Mouse (Mus musculus): Measurements from ENCODE around the gene Atg4c.

The Atg4c gene

DNA sequence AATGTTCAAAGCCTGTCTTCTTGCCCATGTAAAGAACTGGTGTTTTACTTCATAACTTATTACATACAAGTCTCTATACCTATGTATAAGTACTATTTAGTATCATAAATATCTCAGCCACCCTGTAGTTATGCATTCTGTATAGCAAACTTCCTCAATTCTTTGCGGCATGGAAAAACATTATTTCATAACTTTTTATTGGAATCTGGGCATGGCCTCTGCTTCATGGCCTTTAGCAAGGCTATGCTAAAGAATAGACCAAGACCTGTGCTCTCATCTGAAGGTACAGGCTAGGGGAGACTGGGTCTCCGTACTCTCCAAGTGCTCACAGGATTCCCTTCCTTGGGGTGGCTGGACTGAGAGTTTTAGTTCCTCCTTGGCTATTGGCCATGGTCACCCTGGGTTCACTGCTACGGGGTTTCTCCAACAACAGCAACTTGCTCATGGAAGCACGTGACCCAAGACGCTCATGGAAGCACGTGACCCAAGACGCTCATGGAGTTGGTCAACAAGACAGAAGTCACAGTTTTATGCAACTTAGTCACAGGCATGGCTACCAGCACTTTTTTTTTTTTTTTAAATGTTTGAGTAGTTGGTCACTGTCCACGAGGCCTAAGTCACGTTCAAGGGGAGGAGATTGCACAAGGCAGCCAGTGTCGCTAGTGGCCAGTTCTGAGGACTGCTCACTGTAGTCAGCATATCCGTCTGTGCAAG lies 7.2 kb upstream of the Atg4c start:
- no peak for DNase-seq (ENCODE audit: low spot score in 2 of 2)

DNA sequence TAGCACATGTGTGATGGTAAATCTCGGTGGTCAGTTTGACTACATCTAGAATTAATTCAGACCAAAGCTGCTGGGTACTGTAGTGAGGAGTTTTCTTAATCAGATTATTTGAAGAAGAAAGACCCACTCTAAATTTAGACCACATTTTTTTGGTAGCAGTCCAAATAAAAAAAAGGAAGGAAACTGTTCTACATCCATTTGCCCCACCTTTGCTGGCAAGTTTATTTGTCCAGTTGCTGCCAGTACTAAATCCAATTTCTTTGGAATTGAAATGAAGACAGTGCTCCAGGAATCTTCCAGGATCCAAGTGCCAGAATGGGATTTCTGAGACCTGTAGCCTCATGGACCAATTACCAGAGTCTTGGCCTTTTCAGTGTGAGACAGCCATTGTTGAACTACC lies 1.1 kb upstream of the Atg4c start:
- DNase-seq (ENCODE audit: low spot score in 2 of 2): no peak

DNA sequence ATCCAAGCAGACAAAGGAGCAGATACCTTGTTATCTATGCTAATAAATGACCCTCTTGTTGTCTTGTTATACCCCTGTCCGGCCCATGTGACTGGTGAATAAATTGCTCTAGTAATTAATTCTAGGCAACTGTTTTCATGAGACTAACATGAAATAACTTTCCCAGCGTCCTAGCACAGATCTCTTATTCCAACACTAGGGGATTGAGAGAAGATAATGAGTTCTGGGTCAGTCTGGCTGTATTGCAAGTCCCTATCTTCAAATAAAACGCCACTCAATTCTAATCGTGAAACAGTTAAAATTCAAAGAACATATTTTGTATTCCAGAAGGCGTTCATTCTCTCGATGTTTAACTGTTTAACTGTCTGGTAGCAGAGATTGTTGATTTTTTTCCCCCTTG lies 520 bp upstream of the Atg4c start:
- DNase-seq (ENCODE audit: low spot score in 2 of 2): no peak

DNA sequence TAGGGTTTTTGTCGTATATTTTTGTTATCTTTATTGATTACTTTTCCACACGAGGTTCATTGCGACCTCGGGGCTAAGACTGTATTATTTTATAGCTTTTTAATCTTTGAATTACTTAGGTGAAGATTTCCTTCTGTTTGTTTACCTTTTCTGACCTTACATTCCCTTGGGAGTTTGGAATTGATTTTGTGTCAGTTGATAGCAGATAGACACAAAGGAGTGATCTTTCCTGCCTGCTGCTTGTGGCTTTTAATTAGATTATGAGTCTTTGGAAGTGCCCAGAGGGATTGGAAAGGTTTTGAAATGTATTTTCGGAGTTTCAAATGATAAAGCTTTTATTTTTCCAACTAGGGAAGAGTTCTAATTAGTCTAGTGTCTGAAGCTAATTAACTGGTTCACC lies 1.1 kb downstream of the Atg4c start:
- DNase-seq (ENCODE audit: low spot score in 2 of 2): no peak

DNA sequence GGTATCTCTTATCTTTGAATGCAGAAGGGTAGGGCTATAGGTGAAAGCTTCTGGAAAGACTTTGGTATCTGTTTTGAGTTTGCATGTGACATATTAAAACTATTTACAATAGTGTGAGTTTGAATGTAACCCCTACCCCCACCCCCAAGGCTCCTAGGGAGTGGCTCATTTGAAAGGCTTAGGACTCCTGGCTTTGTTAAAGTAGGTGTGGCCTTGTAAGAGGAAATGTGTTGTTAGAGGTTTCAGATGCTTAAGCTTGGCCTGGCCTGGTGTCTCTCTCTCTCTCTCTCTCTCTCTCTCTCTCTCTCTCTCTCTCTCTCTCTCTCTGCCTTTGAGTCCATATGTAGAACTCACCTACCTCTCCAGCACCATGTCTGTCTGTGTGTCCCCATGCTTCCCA lies 5.0 kb downstream of the Atg4c start:
- no peak for DNase-seq (ENCODE audit: low spot score in 2 of 2)

DNA sequence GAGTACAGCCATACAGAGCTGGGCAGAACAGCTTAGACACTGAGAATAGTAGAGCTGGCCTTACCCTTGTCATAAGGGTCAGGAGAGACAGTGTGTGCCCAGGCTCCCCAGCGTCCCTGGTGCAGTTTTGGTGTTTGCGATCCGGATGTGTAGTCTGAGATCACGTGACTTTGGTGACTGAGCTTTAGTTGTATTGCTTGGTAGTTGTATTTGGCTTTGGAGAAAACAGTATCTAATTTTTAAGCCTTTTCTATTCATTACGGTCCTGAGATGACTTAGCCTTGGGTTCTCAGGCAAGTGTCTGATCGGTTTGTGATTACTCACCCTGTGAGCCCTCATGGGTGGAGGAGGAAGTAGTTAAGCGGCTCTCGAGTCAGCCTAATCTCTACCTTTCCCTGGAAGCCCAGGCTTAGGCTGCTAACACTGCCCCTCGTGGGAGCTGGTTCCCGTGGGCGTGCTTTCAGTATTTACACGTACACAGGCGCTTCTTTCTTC lies 6.1 kb downstream of the Atg4c start:
- peak in 1 of 2 experiments; percentile 34 for DNase-seq (ENCODE audit: low spot score in 2 of 2)

DNA sequence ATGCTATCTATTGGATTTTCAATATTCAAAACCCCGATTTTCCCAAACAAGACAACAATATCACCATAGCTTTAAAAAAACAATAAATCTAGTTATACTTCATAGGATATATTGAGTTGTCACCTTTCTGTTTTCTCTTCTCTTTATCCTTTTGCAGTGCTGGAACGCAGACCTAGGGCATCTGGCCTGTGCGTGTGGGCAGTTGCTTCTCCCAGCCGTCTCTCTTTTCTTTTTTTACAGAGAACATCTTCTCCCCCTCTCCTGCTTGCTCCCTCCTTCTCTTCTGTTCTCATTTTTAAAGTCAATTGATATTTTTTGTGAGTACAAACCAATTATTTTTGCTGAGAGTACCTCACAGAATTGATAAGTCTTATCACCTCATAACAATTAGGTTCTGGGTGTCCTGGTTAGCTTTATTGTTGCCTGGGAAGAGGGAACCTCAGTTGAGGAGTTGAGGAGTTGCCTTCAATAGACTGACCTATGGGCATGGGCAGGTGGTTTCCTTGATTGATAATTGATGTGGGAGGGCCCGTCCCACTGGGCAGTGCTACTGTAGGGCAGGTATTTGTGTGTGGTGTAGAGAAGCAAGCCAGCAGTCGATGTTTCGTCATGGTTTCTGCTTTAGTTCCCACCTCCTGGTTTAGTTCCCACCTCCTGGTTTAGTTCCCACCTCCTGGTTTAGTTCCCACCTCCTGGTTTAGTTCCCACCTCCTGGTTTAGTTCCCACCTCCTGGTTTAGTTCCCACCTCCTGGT lies 6.8 kb downstream of the Atg4c start:
- peak in 1 of 2 experiments; percentile 22 for DNase-seq (ENCODE audit: low spot score in 2 of 2)

DNA sequence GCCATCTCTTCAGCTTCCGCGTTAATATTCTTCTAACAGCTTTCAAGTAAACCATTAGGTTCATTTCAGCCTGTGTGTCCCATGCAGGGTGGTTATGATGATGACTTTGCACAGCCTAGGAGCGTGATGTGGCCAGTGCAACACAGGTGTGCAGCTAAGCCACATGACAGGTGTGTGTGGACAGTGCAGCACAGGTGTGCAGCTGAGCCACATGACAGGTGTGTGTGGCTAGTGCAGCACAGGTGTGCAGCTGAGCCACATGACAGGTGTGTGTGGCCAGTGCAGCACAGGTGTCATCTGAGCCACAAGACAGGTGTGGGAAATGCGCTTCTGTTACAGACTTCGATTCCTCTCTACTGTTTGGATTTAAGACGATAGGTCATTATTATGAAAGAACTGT lies 12.0 kb downstream of the Atg4c start:
- DNase-seq (ENCODE audit: low spot score in 2 of 2): no peak

DNA sequence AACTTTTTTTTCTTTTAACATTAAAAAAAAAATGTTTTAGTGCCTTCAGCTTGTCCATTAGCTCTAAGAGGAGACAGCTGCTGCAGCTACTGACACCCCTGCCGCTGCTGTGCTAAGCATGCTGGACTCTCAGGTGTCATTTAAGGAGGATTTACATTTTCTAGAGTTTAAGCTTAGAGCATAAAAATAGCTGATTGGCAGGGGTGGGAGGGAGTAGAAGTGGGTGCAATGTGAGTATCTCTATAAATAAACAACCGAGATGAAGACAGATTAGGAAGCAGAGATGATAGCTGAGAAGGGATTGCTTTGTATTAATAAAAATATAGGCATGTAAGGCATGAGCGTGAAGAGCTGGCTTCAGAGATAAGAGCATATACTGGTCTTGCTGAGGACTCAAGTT lies 12.6 kb downstream of the Atg4c start:
- DNase-seq (ENCODE audit: low spot score in 2 of 2): no peak

DNA sequence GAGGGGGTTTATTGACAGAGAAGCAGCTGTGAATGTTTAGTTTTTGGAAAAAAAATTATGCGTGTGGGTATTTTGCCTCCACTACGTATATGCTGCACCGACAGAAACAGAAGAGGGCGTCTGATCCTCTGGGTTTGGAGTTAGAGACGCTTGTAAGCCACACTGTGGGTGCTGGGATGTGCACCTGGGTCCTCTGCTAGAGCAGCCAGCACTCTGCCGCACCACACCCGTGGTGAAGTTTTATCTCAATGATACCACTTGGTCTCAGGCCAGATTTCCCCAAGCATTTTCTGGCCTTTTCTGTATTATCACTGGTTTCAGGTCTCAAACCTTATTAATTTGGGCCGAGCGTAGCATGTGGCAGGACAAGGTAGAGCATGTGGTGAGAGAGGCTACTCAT lies 16.4 kb downstream of the Atg4c start:
- no peak for DNase-seq (ENCODE audit: low spot score in 2 of 2)

DNA sequence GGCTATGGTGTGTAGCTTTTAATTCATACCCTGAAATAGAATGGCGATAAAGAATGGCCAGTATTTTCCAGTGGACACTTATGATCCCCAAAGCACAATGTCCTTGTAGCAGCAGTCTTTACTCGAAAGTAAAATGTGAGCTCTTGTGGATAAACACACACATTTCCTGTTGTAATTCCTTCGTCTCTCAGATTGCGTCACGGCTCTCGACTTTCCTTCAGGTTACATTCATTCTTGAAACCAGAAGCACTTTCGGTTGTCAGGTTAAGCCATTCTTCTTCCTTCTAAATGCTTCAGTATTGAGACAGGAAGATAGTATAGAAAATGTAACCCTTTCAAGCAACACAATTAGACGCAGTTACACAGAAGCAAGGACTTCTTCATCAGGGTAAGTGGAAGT lies 17.9 kb downstream of the Atg4c start:
- no peak for DNase-seq (ENCODE audit: low spot score in 2 of 2)

DNA sequence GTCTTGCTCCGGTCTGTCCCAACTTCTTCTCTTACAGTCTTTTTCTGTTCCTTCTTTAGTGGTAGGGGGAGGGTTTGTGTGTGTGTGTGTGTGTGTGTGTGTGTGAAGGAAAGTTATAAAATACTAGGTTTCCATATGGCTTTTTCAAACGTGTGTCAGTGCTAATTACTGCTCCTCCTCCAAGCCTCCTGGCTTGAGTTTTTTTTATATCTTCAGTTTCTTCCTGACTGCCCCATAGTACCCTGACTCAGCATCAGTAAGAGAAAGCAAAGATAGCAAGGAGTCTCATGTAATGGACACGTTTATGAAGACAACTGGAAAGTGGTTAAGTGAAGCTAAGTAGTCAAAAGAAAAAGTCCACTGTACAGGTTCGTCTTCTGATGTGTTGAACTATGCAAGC lies 19.4 kb downstream of the Atg4c start:
- peak in 1 of 2 experiments; percentile 26 for DNase-seq (ENCODE audit: low spot score in 2 of 2)

DNA sequence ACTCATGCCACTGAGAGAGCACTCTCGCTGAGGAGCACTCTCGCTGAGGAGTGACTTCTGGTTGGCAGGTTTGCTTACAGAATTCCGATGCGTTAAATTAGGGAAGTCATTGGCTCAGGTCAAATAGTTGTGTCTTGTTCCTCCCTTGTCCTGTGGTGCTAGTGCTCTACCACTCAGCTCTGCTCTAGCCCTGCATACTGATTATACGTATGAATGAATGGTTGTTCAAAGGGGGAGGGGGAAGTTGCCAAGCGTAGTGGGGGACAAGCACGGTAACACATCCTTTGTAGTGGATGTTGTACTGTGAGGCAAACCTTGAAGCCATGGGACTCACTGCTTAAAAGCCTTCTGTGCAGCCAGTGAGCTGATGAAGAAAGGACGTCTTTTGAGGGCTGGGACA lies 28.5 kb downstream of the Atg4c start:
- DNase-seq (ENCODE audit: low spot score in 2 of 2): no peak

DNA sequence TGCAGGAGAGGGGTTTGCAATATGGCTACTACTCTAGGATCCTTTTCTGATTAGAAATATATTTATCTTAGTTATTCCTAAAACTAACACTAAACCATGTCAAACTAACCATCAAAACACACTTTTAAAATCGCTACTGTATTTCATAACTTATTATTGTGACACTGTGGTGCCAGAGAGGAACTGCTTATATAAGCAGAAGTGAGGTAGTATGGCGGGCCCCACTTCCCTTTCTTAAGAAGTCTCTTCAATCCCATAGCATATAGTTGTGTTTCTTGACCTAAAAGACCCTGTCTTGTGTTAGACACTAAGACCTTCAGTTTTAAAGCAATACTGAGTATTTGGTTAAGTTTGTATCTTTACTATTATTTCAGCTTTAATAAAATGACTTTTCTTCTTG lies 31.1 kb downstream of the Atg4c start:
- no peak for DNase-seq (ENCODE audit: low spot score in 2 of 2)

DNA sequence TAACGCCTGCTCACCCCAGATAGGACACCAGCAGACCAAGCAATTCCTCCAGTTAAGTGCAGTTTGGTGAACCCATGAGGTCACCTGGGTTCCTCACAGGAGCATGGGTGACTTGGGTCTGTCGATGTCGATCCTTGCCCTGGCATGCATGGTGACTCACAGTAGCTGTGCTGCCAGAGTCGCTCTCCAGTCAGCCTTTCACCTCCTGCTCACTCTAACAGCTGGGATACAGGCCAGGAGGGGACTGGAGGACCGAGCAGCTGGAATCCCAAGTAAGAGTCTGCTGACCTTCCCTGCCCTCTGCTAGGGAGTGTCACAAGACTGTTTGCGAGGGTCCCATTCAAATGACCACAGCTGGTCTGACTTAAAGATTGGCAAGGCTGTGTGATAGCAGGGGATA lies 33.5 kb downstream of the Atg4c start:
- DNase-seq (ENCODE audit: low spot score in 2 of 2): no peak

DNA sequence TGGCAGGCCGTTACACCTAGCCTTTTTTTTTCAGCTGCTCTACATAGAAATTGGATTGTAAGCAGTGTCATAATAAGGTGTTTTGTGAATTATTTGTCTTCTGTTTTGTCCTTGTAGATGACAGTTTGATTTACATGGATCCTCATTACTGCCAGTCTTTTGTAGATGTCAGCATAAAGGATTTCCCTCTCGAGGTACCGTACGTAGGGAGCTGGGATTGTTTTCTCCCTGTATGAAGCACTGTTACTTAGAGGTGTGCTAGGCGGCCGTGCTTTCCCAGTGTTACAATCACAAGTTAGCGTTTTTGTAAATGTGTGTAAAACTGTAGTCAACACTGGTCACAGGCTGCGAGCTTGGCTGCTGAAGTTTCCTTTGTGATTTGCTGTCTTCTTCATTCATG lies 35.6 kb downstream of the Atg4c start:
- no peak for DNase-seq (ENCODE audit: low spot score in 2 of 2)

DNA sequence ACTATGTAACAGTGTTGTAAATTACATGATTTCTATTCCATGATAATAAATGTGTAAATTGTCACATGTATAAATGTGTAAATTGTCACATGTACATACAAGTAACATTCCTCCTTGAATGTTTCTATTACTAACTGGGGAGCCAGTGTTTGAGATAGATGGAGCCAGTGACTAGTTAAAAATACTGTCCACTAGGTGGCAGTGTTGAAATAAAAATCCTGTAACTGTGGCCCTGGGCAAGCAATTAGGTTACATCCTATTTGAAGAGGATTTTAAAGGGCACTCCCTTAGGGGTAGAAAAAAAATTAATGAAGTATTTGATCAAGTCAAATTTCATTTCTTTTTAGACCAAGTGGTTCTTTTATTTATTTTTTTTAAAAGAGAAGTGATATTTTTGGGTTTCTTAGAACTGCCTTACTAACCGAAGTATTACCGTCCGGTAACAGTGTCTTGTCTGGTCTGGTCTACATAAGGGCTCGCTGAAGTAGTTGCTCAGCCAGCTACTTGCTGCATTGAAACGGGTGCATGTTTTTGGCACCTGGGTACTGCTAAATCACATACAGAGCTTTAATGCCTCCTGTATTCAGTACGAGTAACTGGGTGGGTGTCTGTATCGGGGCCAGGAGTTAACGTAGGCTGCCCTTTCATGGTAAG lies 41.6 kb downstream of the Atg4c start:
- DNase-seq (ENCODE audit: low spot score in 2 of 2): peak in 1 of 2 experiments; percentile 37

DNA sequence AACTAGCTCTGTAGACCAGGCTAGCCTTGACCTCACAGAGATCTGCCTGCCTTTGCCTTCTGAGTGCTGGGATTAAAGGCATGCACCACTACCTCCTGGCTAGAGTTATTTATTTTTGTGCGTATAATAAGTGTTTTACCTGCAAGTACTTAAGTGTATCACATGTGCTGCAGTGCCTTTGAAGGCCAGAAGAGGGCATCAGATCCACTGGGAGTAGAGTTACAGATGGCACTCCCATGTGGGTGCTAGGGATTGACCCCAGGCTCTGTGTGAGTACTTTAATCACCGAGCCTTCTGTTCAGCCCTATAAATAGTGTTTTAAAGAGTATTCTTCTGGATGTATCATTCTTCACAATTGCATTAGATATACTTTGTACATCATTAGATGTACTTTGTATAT lies 44.6 kb downstream of the Atg4c start:
- DNase-seq (ENCODE audit: low spot score in 2 of 2): no peak

DNA sequence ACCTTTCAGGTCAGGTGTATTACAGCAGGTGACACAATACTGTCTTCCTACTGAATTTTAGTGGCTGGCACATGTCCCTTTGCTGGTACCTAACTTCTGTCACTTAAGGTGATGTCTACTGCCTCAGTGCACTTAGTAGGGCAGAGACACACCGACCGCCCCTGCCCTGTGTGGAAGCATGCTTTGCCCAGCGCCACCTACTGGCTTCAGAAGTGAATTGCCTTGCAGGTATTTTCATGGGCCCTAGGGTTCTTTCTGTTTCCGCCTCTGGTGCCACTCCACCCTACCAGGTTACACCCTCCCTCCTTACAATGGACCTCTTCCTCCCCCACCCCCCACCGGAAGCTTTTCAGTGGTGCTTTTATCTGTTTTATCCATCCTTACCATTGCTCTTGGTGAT lies 47.9 kb downstream of the Atg4c start:
- no peak for DNase-seq (ENCODE audit: low spot score in 2 of 2)

DNA sequence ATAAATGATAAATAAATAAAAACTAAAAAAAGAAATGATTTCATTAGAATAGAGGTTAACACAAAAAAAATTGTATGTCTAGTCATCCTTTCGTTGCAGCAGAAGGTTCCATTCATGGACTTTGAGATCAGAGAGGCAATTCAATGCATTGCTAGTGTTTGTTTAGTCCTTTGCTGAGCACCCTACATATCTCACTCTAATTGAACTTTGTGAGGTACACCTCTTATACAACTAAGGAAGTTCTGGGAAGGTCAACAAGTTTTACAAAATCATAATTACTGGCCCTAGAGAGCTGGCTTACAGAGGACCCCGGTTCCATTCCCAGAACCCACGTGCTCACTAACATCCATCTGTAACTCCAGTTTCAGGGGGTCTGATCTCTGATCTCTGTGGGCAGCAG lies 55.6 kb downstream of the Atg4c start:
- DNase-seq (ENCODE audit: low spot score in 2 of 2): no peak

DNA sequence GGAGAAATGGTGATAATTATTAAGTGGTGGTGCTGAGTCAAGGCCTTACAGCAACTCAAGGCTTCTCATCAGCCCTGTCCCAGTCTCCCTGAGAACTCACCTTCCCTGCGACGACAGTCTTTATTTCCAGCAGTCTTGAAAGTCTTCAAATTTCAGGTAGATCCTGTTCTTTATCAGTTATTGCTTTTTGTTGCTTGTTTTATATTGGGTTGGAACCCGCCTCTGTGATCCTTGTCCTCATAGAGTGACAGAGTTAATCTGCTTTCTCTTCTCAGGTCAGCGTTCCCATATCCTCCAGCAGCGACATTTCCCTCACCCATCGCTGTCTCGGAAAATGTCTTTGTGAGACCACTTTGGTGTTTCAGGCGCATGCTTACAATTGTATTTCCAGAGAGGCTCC lies 56.1 kb downstream of the Atg4c start:
- no peak for DNase-seq (ENCODE audit: low spot score in 2 of 2)

DNA sequence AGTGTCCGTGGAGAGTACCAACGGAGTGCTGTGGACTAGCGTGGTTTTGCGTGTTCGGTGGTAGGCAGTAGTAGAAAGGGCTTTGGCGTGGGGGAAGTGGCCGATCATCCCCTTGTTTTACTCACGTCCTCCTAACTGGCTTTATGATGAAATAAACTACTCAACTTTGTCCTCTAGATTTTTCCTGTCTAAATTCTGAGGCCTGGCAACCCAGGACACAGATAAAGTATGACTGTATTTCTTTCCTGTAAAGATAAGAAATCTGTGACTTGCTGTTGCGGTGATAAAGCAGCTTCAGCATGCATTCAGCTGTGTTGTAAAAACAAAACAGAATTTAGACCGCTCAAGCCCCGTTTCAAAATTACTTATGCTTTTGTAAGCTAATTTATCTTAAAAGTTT lies 59.2 kb downstream of the Atg4c start:
- no peak for DNase-seq (ENCODE audit: low spot score in 2 of 2)

DNA sequence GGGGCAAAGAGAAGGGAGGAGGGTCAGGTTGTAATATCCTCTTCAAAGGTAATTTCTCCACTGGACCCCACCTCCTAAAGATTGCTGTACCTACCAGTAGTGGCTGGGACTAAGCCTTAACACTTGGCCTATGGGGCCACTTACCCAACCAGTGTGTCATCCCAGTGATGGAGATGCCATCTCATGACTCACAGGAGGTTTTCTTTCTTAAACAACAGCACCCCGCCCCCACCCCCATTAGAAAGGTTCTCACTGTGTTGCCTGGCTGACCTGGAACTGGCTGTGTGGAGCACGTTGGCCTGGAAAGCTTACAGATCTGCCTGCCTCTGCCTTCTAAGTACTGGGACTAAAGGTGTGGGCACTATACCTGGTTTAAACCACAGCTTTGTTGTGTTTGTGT lies 69.5 kb downstream of the Atg4c start:
- DNase-seq (ENCODE audit: low spot score in 2 of 2): no peak

Measured in left cerebral cortex, adult 9 months (tissue).